Mouse (Mus musculus) gastrocnemius, adult 18-20 months (tissue): Measurements from ENCODE around the gene Cds2. TPM values are rescaled to one million over a fixed set of nuclear protein-coding genes. Genes with fewer than 3 reads are reported as not detected.
"Not testable (repeated sequence)": the region's sequence is repeated elsewhere in the genome, so short reads cannot be mapped to it uniquely, and the experiment has no call there.

Experiments used
- DNase-seq: peaks from one replicate; pipeline ENCODE4 v3.0.0; 2021; ENCODE audit warnings: low spot score
- total RNA-seq, 2 experiments: library from RNA; stranded (reverse); gene quantifications; 2 replicates each; pipeline ENCODE4 v1.2.3; 2021

The Cds2 gene
- total RNA-seq, 2 experiments from 2014 or later: 14.6 to 20.6 TPM

DNA sequence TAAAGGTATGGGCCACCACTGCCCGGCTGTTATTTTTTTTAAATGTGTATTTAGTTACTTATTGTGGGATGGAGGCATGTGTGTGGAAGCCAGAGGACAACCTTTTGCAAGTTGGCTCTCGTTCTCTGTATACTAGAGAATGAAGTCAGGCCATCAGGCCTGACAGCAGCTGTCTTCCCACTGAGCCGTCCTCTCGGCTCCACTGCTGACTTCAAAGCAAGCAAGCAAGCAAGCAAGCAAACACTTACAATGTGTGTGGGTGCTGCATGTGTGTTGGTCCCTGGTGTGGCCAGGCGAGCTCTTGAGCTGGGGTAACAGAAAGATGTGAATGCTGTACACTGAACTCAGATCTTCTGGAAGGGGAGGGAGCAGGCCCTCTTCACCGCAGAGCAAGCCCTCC, 27.9 kb downstream of the Cds2 start:
- DNase-seq: no peak

GRCm38 (mm10) chr2:132291265-132291664, 28.3 kb downstream of the Cds2 start:
- DNase-seq: peak; percentile 69

DNA sequence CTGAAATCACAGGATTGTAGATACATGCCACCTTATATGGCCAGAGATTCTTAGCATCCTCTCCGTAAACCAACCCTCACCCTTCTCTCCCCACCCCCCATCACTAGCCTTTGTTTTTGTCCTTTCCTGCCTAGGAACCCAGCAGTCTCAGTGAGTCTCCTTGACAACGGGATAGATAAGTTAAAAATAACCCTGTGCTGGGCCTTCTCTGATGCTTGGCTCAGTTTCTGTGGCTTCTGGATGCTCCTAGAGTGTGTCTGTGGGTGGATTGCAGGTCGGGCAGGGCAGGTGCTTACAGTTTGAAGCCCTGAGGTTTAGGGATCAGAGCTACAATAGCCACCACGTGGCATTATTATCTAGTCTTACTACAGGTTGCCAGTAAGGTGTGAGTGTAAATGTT, 29.1 kb downstream of the Cds2 start:
- DNase-seq: peak; percentile 22

GRCm38 (mm10) chr2:132293694-132294450, 30.9 kb downstream of the Cds2 start:
- DNase-seq: no peak

GRCm38 (mm10) chr2:132298250-132298649, 35.3 kb downstream of the Cds2 start:
- no peak for DNase-seq

GRCm38 (mm10) chr2:132301436-132301835, 38.5 kb downstream of the Cds2 start:
- no peak for DNase-seq

GRCm38 (mm10) chr2:132305165-132305564, 42.2 kb downstream of the Cds2 start:
- no peak for DNase-seq

DNA sequence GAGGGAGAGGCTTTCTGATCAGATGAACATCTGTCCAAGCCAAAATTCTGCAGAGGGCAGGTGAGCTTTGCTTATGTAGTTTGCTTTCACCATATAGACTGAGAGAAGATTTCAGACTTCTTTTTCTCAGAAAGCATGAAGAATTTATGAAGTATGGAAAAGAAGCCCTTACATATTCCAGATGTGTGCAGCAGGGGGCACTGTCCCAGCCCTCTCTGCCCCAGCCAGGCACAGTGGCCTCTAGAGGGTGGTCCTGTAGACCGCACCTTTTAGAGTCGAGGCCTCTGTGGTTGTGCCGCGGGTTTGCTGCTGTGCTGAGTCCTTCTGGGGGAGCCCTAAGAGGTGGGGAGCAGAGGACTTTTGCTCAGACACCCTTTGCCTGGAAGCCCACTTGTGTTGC, 43.0 kb downstream of the Cds2 start:
- no peak for DNase-seq

DNA sequence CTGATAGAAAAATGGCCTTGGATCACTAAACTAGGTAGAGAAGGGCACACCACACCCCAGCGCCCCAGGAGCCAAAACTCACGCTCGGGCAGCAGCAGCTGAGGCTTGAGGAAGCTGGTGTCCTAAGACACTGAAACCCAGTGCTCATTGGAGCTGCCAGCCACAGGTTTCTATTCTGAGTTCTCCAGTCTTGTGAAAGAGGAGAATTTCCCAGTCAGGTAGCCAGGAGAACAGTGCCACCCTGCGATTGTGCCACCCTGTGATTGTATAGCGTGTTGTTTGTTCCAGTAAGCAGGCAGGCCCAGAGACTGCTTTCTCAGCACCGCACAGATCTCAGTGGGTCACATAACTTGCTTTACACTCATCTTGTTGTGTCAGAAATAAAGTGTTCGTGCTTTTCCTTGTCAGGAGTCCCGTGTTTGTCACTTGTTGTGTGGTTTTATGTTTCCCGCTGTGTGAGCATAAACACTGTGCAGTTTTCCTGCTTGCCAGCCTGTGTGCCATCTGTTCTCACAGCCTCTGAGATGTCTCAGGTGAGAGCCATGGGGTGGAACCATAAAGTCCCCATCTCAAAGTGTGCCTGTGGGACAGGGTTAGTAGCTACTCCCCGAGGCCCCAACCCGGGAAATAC, 44.4 kb downstream of the Cds2 start:
- peak; percentile 64 for DNase-seq

GRCm38 (mm10) chr2:132308829-132309228, 45.9 kb downstream of the Cds2 start:
- DNase-seq: no peak

- DNase-seq: no peak
Measured at GRCm38 (mm10) chr2:132309398-132309930, 46.5 kb downstream of the Cds2 start.

GRCm38 (mm10) chr2:132312616-132313015, 49.7 kb downstream of the Cds2 start:
- no peak for DNase-seq

GRCm38 (mm10) chr2:132313568-132313967, 50.6 kb downstream of the Cds2 start:
- DNase-seq: no peak

DNA sequence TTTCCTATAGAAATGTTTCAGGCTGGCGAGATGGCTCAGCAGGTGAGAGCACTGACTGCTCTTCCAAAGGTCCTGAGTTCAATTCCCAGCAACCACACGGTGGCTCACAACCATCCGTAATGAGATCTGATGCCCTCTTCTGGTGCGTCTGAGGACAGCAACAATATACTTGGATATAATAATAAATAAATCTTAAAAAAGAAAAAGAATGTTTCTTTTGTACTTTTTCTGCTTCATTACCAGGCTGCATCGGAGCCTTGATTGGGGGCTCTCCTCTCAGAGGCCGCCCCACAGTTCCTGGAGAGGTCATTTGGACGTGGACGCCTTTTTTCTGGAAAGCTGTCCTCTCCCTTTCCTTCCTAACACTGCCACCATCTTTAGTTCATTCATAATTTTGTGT, 51.1 kb downstream of the Cds2 start:
- not testable (repeated sequence) for DNase-seq

DNA sequence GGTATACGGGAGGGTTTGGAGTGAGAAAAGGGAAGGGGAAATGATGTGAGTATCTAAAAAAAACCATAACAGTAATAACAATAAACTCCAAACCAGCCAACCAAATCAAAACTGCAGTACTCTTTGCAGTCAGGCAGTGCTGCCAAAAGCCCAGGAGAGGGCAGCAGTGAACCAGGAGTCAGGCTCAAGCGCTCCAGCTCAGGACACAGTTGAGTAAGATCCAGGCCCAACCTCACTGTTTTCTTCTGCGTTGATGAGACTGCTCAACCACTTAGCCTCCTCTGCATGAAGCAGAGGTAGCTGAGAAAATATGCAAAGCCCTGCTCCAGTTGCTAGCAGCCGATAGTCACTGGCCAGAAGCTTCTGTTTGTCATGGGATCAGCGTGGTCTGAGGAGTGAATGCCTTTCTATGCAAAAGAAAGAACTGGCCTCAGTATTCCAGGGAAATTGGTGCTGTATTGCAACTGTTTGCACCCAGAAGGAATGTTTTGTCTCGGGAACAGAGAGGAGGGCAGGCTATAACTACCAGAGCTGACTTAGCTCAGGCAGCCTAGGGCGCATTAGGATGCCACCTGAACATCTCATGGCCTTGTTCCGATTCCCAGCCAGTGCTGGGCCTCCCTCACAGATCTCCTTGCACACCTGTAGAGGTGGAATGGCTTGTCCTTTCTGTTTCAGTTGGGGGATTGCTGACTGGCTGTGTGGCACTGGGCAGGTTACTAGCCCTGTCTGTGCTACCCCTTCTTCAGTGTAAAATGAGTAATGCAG, 53.3 kb downstream of the Cds2 start:
- DNase-seq: peak; percentile 51

GRCm38 (mm10) chr2:132317178-132317577, 54.2 kb downstream of the Cds2 start:
- no peak for DNase-seq

GRCm38 (mm10) chr2:132320516-132320915, 57.6 kb downstream of the Cds2 start:
- no peak for DNase-seq

DNA sequence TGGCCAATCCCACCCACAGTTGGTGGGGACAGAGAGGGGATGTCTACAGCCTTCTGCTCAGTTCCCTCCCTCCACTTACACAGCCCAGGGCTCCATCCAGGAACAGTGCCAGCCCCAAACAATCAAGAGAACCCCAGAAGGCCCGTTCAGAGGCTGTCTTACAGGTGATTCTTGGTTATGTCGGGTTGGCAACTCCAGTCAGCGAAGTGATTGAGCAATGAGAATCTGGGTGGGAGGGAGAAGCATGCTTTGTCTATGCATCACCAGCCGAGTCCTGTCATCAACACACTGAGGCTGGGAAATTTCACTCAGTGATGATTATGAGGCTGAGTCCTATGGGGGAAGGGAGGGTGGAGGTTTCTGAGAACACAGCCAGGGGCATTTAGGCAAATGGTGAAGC, 60.6 kb downstream of the Cds2 start:
- no peak for DNase-seq

DNA sequence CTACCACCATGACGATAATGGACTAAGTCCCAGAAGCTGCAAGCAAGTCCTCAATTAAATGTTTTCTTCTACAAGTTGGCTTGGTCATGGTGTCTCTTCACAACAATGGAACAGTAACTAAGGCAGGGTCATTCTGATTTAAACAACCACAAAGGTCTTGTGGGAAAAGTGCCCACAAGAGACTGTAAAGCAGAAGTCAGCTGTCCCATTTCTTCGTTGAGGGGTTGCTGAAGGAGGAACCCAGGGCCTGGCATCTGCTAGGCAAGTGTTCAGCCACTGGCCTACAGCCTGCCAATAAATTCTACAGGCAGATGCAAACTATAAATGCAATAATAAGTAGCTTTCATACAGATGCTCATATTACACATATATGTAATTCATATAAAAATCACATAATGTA, 74.3 kb downstream of the Cds2 start:
- no peak for DNase-seq

DNA sequence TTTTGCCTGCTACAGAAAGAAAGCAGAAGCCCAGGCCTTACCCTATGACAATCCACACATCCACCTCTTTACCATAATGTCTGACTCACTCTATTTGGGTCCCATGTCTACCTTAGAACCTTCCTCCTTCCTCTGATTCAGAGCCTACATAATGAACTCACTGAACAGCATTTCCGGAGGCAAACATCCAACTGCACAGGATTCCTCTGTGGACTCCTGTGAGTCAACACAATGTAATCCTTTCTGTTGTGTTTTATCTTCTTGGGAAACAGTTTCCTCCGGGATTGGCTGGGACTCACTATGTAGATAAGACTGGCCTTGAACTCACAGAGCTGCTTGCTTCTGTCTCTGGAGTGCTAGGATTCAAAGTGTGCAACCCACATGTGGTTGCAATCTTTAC, 77.4 kb downstream of the Cds2 start:
- DNase-seq: no peak

- no peak for DNase-seq
Measured at GRCm38 (mm10) chr2:132341293-132341692, 78.3 kb downstream of the Cds2 start.

GRCm38 (mm10) chr2:132343846-132344245, 80.9 kb downstream of the Cds2 start:
- no peak for DNase-seq
